20 mouse cellular contexts compared by ENCODE assay signal in the genomic region with DNA sequence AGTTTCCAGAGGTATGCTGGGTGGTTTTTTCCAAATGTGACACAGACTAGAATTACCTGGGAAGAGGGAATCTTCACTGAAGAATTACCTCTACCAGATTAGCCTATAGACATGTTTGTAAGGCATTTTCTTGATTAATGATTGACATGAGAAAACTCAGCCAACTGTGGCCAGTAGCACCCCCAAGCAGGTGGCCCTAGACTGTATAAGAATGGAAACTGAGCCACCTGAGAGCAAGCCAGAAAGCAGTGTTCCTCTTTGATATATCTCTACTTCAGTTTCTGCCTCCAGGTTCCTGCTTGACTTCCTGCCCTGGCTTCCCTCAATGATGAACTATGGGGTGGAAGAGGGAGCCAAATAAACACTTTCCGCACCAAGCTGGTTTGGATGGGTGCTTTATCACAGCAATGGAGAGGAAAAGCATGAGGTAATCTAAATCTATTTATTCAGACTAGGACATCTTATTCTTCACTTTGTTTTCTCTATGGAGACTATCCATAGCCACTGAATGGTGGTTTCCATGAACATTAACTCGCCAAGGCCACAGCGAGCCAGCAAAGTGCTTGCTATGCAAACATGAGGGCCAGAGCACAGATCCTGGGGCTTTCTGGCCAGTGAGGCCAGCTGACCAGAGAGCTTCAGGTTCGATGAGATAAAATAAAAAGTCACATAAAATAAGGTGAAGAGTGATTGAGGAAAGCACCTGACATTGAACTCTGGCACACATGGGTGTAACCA.
DNase-seq lines count a peak whose midpoint lies in the region; TF ChIP-seq lines count a peak whose summit lies in the region.
"Had no signal": no experiment of that assay in that cellular context is flagged by ENCODE, and none has a peak within 500 bp of the region (broad histone marks: within the 10 kb centered on the region; RNA-seq: fewer than 3 reads in every experiment).

No protein-coding gene starts in this region.

- WGBS in thymus, adult 2 months, result 88% methylated on average over 4 of the region's 4 CpGs

- no peaks in the 10 kb centered on the region for H3K36me3 ChIP-seq in thymus, adult 2 months (ENCODE audit: control insufficient read depth, insufficient read depth, low read length)

- peak; percentile 37 for DNase-seq in thymus, adult 2 months
- DNase-seq in thymus, postnatal 10 days (ENCODE audit: low spot score in 2 of 2), result no peak
- peak; percentile 25 for DNase-seq in kidney, postnatal 10 days
- peak; percentile 4 to 12 for DNase-seq in kidney, postnatal 4 days
- no peak for DNase-seq in gastrocnemius, postnatal 10 days
- no peak for DNase-seq in layer of hippocampus, adult 8-10 months (ENCODE audit: low spot score in 2 of 2)
- no peak for DNase-seq in cerebellum, adult 9-10 months
- DNase-seq: adrenal gland, postnatal 14 days; cerebellum, adult 2 months; cerebellum, postnatal 36 days; embryo, embryonic 11 days; heart, postnatal 4 days; lung, adult 18-20 months; lung, postnatal 10 days had no signal

- TF ChIP-seq CTCF in thymus, adult 2 months (IDR thresholded peaks at IDR 0.05; ENCODE audit: borderline replicate concordance, control insufficient read depth, extremely low read depth, insufficient read depth, low read length, poor library complexity), result no peak

- TF ChIP-seq POLR2A in thymus, adult 2 months (IDR thresholded peaks at IDR 0.05; ENCODE audit: control insufficient read depth, extremely low read depth, insufficient read depth, low read length, poor library complexity), result no peak

- no peaks in the 10 kb centered on the region for H3K27me3 ChIP-seq in thymus, adult 2 months (ENCODE audit: control insufficient read depth, insufficient read depth, low read length)
- H3K27me3 ChIP-seq: embryonic facial prominence, embryonic 13.5 days; forebrain, embryonic 12.5 days had no signal

- H3K4me3 ChIP-seq in thymus, adult 2 months (ENCODE audit: control insufficient read depth, insufficient read depth, low read length), result no peak overlapping the region
- H3K4me3 ChIP-seq: embryonic facial prominence, embryonic 13.5 days; erythroblast, embryonic 14.5 days; forebrain, embryonic 12.5 days; heart, embryonic 10.5 days; midbrain, embryonic 10.5 days had no signal

- H3K4me1 ChIP-seq in thymus, adult 2 months (replicated peaks; ENCODE audit: control insufficient read depth, insufficient read depth, low read length), result peaks cover 17% of the 10 kb centered on the region
- H3K4me1 ChIP-seq: embryonic facial prominence, embryonic 13.5 days; forebrain, embryonic 12.5 days; heart, embryonic 10.5 days; midbrain, embryonic 10.5 days had no signal

- peak overlapping the region; percentile 96 for H3K27ac ChIP-seq in thymus, adult 2 months (ENCODE audit: control insufficient read depth, insufficient read depth, low read length)
- H3K27ac ChIP-seq: embryonic facial prominence, embryonic 13.5 days; forebrain, embryonic 12.5 days; heart, embryonic 10.5 days; hindbrain, embryonic 14.5 days; midbrain, embryonic 10.5 days had no signal

Comparison
In these comparisons a context has a peak if more than half of its experiments do, and no peak if none do; other contexts are left out.
1. DNase-seq: peak in thymus, adult 2 months (single experiment), kidney, postnatal 10 days (single experiment) and kidney, postnatal 4 days (2 of 2); none in thymus, postnatal 10 days (0 of 2), gastrocnemius, postnatal 10 days (single experiment), layer of hippocampus, adult 8-10 months (0 of 2) and cerebellum, adult 9-10 months (single experiment).